Mouse (Mus musculus) thymus, adult 2 months (tissue): Measurements from ENCODE around the gene Atp10a.

Source experiments
- CTCF ChIP-seq: fragments of 200-500 bp; IDR thresholded peaks from 2 replicates; pipeline ENCODE4 v1.5.1; 2012; ENCODE audit warnings: mild to moderate bottlenecking, control low read depth, low read length, moderate library complexity, borderline replicate concordance; ENCODE audit not compliant: control insufficient read depth, poor library complexity, insufficient read depth; ENCODE audit errors: extremely low read depth
- POLR2A ChIP-seq: fragments of 200-500 bp; IDR thresholded peaks from 2 replicates; pipeline ENCODE4 v1.6.1; 2012; ENCODE audit warnings: mild to moderate bottlenecking, low read length, control low read depth, moderate library complexity; ENCODE audit not compliant: control insufficient read depth, poor library complexity, insufficient read depth; ENCODE audit errors: extremely low read depth

- TF ChIP-seq POLR2A (no peak), CTCF (no peak)
Observed at GRCm38 (mm10) chr7:58788424-58789261, 132.7 kb downstream of the Atp10a start.
